ENCODE assay signal across 29 mouse cellular contexts in the genomic region with DNA sequence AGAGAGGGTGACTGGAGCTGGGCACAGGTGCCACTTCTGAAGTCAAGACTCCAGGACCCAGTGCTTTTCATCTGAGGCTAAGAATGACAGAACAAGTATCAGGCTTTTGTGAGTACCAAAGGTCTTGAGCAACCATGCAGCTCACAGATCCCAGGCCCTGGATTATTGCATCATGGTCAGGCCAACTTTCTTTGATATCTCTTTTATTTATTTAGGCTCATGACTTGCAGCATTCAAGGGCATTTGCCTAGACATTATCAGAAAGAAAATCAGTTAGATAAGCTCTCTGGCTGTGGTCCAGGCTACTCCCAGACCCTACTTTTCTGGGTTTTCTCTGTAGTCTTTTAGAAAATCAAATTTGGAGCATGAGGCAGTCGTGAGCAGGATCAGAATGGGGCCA. TPM values are rescaled to one million over a fixed set of nuclear protein-coding genes. Genes with fewer than 3 reads are reported as not detected.
DNase-seq lines count a peak whose midpoint lies in the region; ATAC-seq and TF ChIP-seq lines count a peak whose summit lies in the region.
"Had no signal": no experiment of that assay in that cellular context is flagged by ENCODE, and none has a peak within 500 bp of the region (broad histone marks: within the 10 kb centered on the region; RNA-seq: fewer than 3 reads in every experiment).

No protein-coding gene starts in this region.

- H3K4me2 ChIP-seq in lung, embryonic 16.5 days (ENCODE audit: low read depth, low read length), result no peak overlapping the region
- H3K4me2 ChIP-seq: forebrain, embryonic 13.5 days; heart, embryonic 15.5 days; hindbrain, embryonic 15.5 days; limb, embryonic 15.5 days had no signal

- H3K36me3 ChIP-seq in lung, embryonic 16.5 days (ENCODE audit: control insufficient read depth, insufficient read depth, low read length), result no peaks in the 10 kb centered on the region
- no peaks in the 10 kb centered on the region for H3K36me3 ChIP-seq in MEL (ENCODE audit: control insufficient read depth in 1 of 2, insufficient read depth in 2 of 2, low read length in 2 of 2)
- H3K36me3 ChIP-seq: heart, embryonic 15.5 days; hindbrain, embryonic 15.5 days; limb, embryonic 15.5 days; midbrain, embryonic 10.5 days had no signal

- peak overlapping the region; percentile 65 for H3K27ac ChIP-seq in lung, embryonic 16.5 days (ENCODE audit: low read length)
- H3K27ac ChIP-seq in MEL (ENCODE audit: control insufficient read depth, low read depth, low read length), result no peak overlapping the region
- H3K27ac ChIP-seq: forebrain, embryonic 13.5 days; heart, embryonic 15.5 days; hindbrain, embryonic 15.5 days; limb, embryonic 15.5 days; midbrain, embryonic 10.5 days had no signal

- no peak overlapping the region for H3K9ac ChIP-seq in lung, embryonic 16.5 days (ENCODE audit: low read length)
- H3K9ac ChIP-seq in MEL (ENCODE audit: control insufficient read depth, low read depth, low read length, poor library complexity, severe bottlenecking), result no peak overlapping the region
- H3K9ac ChIP-seq: forebrain, embryonic 13.5 days; heart, embryonic 15.5 days; hindbrain, embryonic 15.5 days; limb, embryonic 15.5 days had no signal

- ATAC-seq in lung, embryonic 16.5 days (ENCODE audit: low read depth), result peak; percentile 50; the same call in 1 of the 2 replicates
- ATAC-seq: activated CD4-positive, CD25-positive, alpha-beta regulatory T cell, adult 4 months; forebrain, embryonic 13.5 days had no signal

- TF ChIP-seq RAD21 in MEL (IDR thresholded peaks at IDR 0.05; ENCODE audit: low read depth, low read length), result no peak

- no peaks in the 10 kb centered on the region for H3K79me2 ChIP-seq in MEL (ENCODE audit: control insufficient read depth, insufficient read depth, low read length, poor library complexity)

- DNase-seq in kidney, postnatal 10 days, result peak; percentile 35
- DNase-seq in kidney, postnatal 4 days, result no peak
- no peak for DNase-seq in lung, postnatal 4 days
- no peak for DNase-seq in MEL (ENCODE audit: low read depth, low spot score)
- peak; percentile 59 for DNase-seq in adrenal gland, postnatal 10 days
- no peak for DNase-seq in left cerebral cortex, postnatal 4 days
- DNase-seq in heart, postnatal 36 days, result no peak
- DNase-seq: cerebellum, adult 8-10 months; cerebellum, postnatal 36 days; kidney, adult 9 months; layer of hippocampus, adult 9-11 months; right cerebral cortex, postnatal 25 days; spleen, adult 18-20 months had no signal

- intact Hi-C loops in left cerebral cortex, postnatal 4 days (cut with DNase I), result no loop called here
- intact Hi-C loops in heart, postnatal 36 days (cut with DNase I), result no loop called here

- WGBS in lung, embryonic 16.5 days, result 46% methylated on average over 1 of the region's 1 CpGs

- H3K4me1 ChIP-seq in lung, embryonic 16.5 days (replicated peaks; ENCODE audit: control insufficient read depth, insufficient read depth, low read length), result peaks cover 3% of the 10 kb centered on the region
- H3K4me1 ChIP-seq in MEL (ENCODE audit: control insufficient read depth in 1 of 2, insufficient read depth in 2 of 2, low read length in 2 of 2), result no peaks in the 10 kb centered on the region
- H3K4me1 ChIP-seq: forebrain, embryonic 13.5 days had no signal

- TF ChIP-seq POLR2A in MEL (IDR thresholded peaks at IDR 0.05; ENCODE audit: control insufficient read depth in 1 of 2, insufficient read depth in 1 of 2, low read depth in 1 of 2, low read length in 2 of 2, poor library complexity in 1 of 2), result no peak

- no peak for TF ChIP-seq EP300 in MEL (IDR thresholded peaks at IDR 0.05; ENCODE audit: low read depth in 1 of 2, low read length in 2 of 2)

- no peak for TF ChIP-seq CTCF in MEL (IDR thresholded peaks at IDR 0.05 in 2 of 3, conservative IDR thresholded peaks at IDR 0.05 in 1 of 3; ENCODE audit: control insufficient read depth in 1 of 3, insufficient read depth in 1 of 3, low read depth in 2 of 3, low read length in 3 of 3, poor library complexity in 1 of 3, severe bottlenecking in 1 of 3)

- no peak overlapping the region for H3K4me3 ChIP-seq in lung, embryonic 16.5 days (ENCODE audit: low read length)
- no peak overlapping the region for H3K4me3 ChIP-seq in MEL (ENCODE audit: control insufficient read depth in 1 of 2, insufficient read depth in 1 of 2, low read depth in 2 of 2, low read length in 2 of 2)
- H3K4me3 ChIP-seq: forebrain, embryonic 13.5 days; heart, embryonic 15.5 days; hindbrain, embryonic 15.5 days; limb, embryonic 15.5 days; midbrain, embryonic 10.5 days had no signal

- H3K27me3 ChIP-seq in lung, embryonic 16.5 days (ENCODE audit: control insufficient read depth, insufficient read depth, low read depth, low read length), result no peaks in the 10 kb centered on the region
- H3K27me3 ChIP-seq in MEL (ENCODE audit: control insufficient read depth in 1 of 2, insufficient read depth in 2 of 2, low read length in 2 of 2), result peaks cover 0 to 1% of the 10 kb centered on the region in 2 experiments; a peak in 1 of 4 replicates
- H3K27me3 ChIP-seq: forebrain, embryonic 13.5 days; heart, embryonic 15.5 days; hindbrain, embryonic 15.5 days; limb, embryonic 15.5 days had no signal

- no peaks in the 10 kb centered on the region for H3K9me3 ChIP-seq in lung, embryonic 16.5 days (ENCODE audit: control insufficient read depth, low read length)
- H3K9me3 ChIP-seq in MEL (replicated peaks; ENCODE audit: insufficient read depth, low read length), result no peaks in the 10 kb centered on the region
- H3K9me3 ChIP-seq: forebrain, embryonic 13.5 days; heart, embryonic 15.5 days; hindbrain, embryonic 15.5 days; limb, embryonic 15.5 days had no signal

TF ChIP-seq in MEL, 35 proteins besides CTCF, POLR2A, EP300 and RAD21:
- TF ChIP-seq GABPA (IDR thresholded peaks at IDR 0.05; ENCODE audit: low read depth, low read length), result no peak
- TF ChIP-seq CHD2 (IDR thresholded peaks at IDR 0.05; ENCODE audit: low read length), result no peak
- TF ChIP-seq RCOR1 (IDR thresholded peaks at IDR 0.05; ENCODE audit: low read depth, low read length), result no peak
- TF ChIP-seq CHD1 (IDR thresholded peaks at IDR 0.05; ENCODE audit: low read depth, low read length), result no peak
- TF ChIP-seq GATA1 (IDR thresholded peaks at IDR 0.05; ENCODE audit: low read depth, low read length), result 0 out of 2 replicates have a peak, but pooled peaks have one; percentile 10
- no peak for TF ChIP-seq USF1 (IDR thresholded peaks at IDR 0.05; ENCODE audit: low read depth, low read length)
- no peak for TF ChIP-seq MAX (IDR thresholded peaks at IDR 0.05; ENCODE audit: low read length)
- TF ChIP-seq MYC (IDR thresholded peaks at IDR 0.05; ENCODE audit: low read depth, low read length), result no peak
- TF ChIP-seq MAFK (IDR thresholded peaks at IDR 0.05; ENCODE audit: borderline replicate concordance, low read depth, low read length), result no peak
TF ChIP-seq in MEL: peak in this region for 1.

RNA-seq across cellular contexts. Expression of a gene that starts 4.7 kb away (rescaled TPM):
- 37.4 and 37.7 TPM in 2 replicates for polyA plus RNA-seq in lung, embryonic 16.5 days (2015; fragmentation: Nextera tagmentation; extraction: Ambion mirVana)
- total RNA-seq in MEL (2012; rRNA removed), result 31.4 and 37.1 TPM in 2 replicates
- 100 to 1,000 TPM in 1 of 2 experiments, 10 to 100 TPM in 1; 26.2 to 327 TPM for polyA plus RNA-seq in MEL (2012; ENCODE audit: insufficient read depth in 1 of 2, insufficient read length in 2 of 2, low read depth in 1 of 2, low replicate concordance in 2 of 2, missing spikeins in 1 of 2)
- total RNA-seq in adrenal gland, postnatal 10 days (2021), result 100 to 1,000 TPM; 174 to 215 TPM
- total RNA-seq in left cerebral cortex, postnatal 4 days (2021), result 10 to 100 TPM; 47.3 to 47.5 TPM
- total RNA-seq in heart, postnatal 36 days (2021), result 100 to 1,000 TPM; 210 to 250 TPM

RNA-seq across cellular contexts. Expression of a gene that starts 48.8 kb away (rescaled TPM):
- 0.30 and 0.48 TPM in 2 replicates for polyA plus RNA-seq in lung, embryonic 16.5 days (2015; fragmentation: Nextera tagmentation; extraction: Ambion mirVana)
- not detected in 2 replicates for total RNA-seq in MEL (2012; rRNA removed)
- not detected for polyA plus RNA-seq in MEL (2012; ENCODE audit: insufficient read depth in 1 of 2, insufficient read length in 2 of 2, low read depth in 1 of 2, low replicate concordance in 2 of 2, missing spikeins in 1 of 2)
- under 1 TPM; 0.45 to 0.55 TPM for total RNA-seq in adrenal gland, postnatal 10 days (2021)
- total RNA-seq in left cerebral cortex, postnatal 4 days (2021), result not detected
- under 1 TPM; 0.19 to 0.33 TPM for total RNA-seq in heart, postnatal 36 days (2021)
- total RNA-seq: gastrocnemius, adult 18-20 months; hematopoietic stem cell, adult 5-6 weeks; left cerebral cortex, adult 18-20 months; left cerebral cortex, postnatal 36 days; midbrain, postnatal 0 days had no signal
- polyA plus RNA-seq: activated CD4-positive, CD25-positive, alpha-beta regulatory T cell, adult 4 months; C2C12; heart, embryonic 15.5 days; intestine, embryonic 14.5 days; large intestine, adult 2 months; limb, embryonic 15.5 days; midbrain, embryonic 10.5 days; neural tube, embryonic 14.5 days had no signal

Comparison
In these comparisons a context has a peak if more than half of its experiments do, and no peak if none do; other contexts are left out.
1. DNase-seq: peak in kidney, postnatal 10 days (single experiment) and adrenal gland, postnatal 10 days (single experiment); none in kidney, postnatal 4 days (0 of 2), lung, postnatal 4 days (0 of 2), MEL (single experiment), left cerebral cortex, postnatal 4 days (single experiment) and heart, postnatal 36 days (0 of 2).